Mouse (Mus musculus) mesoderm, embryonic 11.5 days (tissue): Measurements from ENCODE around the gene Mdm4.
"Not testable (repeated sequence)": the region's sequence is repeated elsewhere in the genome, so short reads cannot be mapped to it uniquely, and the experiment has no call there.

Experiments used
- DNase-seq: peaks from one replicate; pipeline ENCODE4 v3.0.0-alpha.2; 2012; ENCODE audit warnings: low read depth, low spot score

Mdm4 gene

DNA sequence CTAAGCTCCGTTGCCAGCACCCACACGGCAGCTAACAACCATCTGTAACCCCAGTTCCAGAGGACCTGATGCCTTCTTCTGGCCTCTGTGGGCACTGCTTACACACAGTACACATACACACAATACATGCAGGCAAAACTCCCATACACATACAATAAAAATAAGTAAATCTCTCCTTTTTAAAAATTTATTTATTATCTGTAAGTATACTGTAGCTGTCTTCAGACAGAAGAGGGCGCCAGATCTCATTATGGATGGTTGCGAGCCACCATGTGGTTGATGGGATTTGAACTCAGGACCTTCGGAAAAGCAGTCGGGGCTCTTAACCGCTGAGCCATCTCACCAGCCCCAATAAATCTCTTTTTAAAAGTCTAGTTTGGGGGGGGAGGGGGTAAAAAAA is 9.0 kb downstream of the Mdm4 start:
- no peak for DNase-seq

DNA sequence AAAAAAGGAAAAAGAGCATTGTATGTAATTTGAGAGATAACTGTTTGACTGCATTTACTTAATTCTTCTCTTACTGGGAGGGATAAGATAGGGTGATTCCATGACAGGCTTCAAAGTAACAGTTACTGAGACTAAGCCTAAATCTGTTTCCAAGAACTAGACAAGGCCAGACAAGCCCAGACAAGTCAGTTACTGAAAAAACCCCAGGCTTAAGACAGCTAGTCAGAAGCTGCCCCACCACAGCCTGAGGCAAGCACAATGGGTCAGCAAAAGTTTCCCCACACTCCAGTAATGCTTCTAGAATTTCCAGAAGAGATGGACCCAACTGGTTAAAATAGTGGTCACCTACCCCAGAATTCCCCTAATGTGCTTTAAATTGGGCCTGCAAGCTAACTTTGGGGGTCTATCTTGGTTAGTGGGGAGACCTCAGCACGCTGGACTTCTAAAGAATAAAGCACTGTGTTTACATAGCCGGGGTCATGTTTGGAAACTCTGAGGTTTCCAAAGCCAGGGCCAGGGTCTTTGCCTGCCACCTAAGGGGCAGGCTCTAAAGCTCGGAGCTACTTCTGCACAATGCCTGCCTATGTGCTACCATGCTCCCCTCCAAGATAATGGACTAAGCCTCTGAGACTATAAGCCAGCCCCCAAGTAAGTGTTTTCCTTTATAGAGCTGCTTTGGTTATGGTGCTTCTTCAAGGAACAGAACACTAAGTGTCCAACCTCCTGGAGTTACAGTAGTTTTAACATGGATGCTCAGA is 10.0 kb downstream of the Mdm4 start:
- DNase-seq: no peak

DNA sequence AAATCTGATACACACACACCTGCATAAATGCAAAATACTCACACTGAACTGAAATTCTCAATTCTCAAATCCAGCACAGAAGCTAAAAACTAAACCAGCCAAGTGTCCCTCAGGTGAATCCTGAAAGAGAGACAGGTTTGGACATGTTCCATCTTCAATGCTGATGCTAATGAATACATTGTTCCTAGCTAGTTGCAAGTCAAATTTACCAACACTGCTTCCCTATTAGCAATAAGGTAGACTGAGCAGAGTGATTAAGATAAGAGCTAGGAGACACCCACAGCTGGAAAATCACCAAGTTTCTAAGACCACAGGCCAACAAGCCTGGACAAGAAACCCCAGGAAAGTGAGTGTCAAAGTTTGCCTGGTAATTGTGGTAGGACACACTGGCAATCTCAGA is 11.0 kb downstream of the Mdm4 start:
- DNase-seq: no peak

DNA sequence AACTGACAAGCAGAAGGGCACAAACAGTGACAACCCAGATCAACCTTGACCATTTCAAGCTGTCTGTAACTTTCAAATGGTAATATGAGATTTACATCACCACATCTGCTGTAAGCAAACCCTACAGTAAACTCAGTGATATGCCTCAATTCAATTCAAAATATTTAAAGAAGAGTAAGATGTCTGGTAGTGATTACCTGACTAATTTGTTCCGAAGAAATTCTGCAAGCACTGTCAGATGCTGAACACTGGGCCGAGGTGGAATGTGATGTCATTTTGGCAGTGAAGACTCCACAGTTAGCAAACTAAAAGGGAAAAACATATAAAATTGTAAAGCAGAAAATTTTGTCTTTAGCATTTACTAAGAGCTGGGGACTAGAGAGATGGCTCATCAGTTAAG is 11.8 kb downstream of the Mdm4 start:
- no peak for DNase-seq

DNA sequence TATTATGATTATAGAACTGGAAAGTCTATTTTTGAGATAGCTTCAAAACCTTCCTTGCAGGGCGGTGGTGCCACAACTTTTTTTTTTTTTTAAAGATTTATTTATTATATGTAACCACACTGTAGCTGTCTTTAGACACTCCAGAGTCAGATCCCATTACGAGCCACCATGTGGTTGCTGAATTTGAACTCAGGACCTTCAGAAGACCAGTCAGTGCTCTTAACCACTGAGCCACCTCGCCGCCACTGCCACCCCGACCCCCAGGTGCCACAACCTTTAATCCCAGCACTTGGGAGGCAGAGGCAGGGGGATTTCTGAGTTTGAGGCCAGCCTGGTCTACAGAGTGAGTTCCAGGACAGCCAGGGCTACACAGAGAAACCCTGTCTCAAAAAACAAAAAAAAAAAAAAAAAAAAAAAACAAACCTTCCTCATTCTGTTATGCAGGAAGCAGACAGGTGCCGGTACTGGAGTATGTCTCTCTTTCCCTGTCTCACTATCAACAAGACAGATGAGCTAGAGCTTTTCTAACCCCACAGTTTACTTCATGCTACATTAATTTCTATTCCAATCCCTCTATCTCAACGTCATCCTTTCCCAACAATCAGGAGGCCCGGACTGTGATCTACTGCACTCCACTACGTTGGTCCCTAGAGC is 13.5 kb downstream of the Mdm4 start:
- no peak for DNase-seq

DNA sequence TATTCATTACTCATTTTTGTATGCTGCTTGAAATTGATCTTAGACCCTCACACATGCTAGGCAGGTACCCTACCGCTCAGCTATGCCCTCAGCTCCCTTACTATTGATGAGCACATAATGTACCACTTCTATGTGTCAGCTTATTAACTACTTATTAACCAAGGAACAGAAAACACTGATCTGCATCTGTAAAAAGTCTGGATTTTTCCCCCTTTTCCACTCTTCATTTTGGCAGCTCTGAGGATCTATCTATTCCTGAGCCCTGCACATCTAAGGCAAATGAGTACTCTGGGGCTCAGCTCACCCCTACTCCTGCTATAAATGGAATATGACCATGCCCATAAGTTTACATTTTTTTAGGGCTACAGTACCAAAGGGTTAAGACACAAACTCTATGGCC is 16.2 kb downstream of the Mdm4 start:
- DNase-seq: no peak

DNA sequence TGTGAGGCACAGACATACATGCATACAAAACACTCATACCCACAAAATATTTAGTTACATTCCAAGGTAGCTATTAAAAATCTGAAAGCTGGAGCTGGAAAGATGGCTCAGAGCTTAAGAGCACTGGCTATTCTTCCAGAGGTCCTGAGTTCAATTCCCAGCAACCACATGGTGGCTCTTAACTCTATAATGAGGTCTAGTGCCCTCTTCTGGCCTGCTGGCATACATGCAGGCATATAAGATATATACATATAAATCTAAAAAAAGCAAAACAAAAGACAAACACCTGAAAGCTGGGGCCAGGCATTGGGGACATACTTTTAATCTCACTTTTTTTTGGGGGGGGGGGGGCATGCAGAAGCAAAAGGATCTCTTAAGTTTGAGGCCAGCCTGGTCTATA is 17.0 kb downstream of the Mdm4 start:
- peak; percentile 12 for DNase-seq

DNA sequence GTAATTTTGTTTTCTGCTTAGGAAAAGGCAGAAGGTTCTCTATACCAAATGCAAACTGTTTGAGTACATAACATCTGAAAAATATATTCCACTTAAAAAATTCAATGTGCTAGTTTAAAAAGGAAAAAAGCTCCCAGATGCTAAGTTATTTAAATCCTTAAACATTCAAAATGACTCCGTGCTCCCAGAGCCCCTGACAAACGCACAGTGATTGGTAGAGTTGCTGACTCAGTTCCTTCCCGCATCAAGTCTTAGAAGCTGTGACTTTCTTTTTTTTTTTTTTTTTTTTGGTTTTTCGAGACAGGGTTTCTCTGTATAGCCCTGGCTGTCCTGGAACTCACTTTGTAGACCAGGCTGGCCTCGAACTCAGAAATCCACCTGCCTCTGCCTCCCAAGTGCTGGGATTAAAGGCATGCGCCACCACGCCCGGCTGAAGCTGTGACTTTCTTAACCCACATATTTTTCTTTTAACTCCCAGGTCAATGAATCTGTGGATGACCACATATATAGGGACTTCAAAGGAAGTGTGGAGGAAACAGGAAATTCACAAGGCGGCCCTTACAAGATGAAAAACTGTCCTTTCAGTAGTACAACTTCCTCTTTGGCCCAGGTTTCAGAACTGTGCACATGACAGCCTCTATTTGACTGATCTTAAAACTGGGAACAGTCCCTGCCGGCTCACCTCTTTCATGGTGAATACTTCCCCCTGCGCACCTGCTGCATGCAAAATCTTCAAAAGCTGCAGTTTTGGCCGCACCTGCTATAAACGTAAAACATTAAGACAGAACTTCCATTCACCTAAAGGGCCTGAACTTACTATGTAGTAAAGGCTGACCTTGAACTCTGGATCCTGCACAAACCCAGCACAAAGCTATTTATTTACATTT is 18.2 kb downstream of the Mdm4 start:
- no peak for DNase-seq

DNA sequence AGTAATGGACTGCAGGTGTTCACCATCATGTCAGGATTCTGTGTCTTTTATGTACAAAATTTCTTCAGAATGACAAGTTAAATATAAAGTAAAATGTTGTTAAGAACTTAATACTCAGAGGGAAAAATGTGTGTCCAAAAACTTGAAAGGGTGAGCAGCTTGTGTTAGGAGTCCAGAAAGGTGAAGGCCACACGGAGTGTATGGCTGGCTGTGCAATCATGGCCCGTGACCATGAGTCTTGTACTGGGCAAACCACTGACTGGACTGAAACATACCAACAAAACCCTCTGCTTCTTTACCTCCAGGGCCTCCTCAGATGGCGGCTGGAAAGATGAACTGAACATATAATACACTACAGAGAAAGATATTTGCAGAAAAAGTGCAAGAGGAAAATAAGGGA is 23.8 kb downstream of the Mdm4 start:
- DNase-seq: no peak

DNA sequence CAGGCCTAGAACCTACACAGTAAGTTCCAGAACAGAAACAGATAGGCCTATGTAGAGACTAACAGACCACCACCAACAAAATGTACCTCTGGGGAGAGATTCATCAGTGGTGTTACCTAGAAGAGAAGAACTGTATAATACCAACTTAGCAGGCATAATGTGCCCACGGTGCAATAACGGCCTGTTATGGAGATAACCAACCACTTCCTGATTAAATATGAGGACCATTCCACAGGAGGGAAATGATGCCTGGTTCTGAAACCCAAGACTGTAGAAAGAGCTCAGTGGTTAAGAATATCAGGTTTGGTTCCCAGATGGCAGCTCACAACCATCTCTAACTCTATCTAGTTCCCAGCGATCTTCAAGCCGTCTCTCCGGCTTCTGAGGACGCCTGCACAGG is 30.0 kb downstream of the Mdm4 start:
- no peak for DNase-seq

DNA sequence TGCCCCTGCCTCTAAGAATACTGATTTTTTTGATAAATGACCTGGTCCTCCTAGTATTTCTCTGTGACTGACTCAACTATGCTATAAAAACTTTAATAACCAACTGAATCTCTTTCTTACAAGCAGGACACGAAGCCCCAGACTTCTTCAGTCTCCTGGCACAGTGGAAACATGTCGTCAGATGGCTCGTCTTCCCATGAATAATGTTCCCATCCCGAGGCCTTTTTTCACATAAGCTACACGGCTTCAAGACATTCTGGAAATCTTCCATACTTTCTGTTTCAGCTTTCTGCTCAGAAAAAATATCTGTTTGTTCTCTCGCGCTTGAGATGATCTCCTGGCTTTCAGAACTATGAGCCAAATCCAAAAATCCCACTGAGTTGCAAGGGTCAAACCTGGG is 38.8 kb downstream of the Mdm4 start:
- no peak for DNase-seq

DNA sequence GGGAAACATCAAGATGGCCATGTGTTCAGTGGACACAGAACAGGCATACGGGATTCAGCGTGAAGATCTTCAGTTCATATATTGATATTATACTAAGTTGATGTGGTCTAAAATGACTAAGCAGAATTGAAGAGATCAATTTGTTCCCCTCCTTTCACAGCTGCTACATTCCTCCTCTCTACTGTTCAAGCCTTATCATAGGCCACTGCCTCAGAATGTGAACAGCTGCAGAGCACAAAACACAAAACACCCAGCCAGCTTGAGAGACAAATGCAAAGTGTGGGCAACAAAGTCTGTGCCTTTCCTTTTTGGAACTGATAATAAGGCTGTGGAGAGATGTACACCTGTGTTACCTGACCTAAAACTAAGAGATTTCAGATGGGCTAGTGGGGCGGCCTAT is 39.6 kb downstream of the Mdm4 start:
- DNase-seq: no peak

DNA sequence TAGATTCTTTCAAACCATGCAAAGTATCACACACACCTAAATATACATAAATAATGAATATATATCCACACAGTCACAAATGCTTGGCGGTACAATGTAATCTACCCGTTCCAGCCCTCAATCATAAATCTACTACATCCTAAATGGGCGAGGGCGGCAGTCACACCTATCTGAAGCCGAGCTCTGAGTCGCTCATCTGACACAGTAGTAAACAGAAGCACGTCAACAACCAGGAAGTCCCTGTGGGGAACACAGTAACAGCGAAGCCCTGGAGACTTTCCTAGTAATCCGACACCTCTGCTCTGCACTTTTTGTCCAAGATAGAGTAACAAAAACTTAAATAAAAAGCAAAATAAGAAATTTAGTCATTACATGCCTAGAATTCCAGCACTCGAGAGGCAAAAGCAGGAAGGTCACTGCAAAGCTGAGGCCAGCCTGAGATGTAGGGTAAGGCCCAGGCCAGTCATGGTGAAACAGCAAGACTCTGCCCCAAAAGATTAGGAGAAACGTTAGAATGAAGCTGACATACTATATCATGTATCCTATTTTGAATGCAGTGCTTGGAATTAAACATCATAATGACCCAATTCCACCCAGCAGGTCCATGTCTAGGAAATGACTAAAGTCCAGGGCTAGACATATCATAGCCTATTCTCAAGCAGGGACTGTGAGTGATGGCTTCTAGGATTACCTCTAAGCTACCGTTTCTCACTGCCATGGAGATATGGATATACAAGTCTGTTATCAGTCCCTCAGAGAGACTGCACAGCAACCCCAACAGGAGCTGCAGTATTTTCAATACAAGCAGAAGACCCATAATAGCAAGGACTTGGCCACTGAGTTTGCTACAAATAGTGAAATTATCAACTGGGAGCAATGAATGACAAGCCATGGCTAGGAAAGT is 41.6 kb downstream of the Mdm4 start:
- DNase-seq: not testable (repeated sequence)

DNA sequence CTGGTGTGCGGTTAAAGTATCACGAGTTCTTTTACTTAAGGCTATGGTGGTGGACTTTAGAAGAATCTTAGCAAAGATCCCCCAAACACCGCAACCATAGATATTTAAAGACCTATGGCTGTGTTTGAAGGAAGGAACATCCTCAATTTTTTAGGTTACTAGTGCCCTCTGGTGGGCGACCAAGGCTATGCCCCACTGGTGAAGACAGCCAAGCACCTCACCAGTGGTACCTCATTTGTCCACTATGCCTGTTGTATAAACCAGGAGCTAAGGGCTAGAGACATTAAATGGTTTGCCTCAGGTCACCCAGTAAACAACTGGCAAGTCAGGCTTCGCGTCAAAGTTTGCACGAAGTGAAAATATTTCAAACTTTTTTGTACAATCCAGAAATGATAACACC is 47.6 kb downstream of the Mdm4 start:
- peak; percentile 82 for DNase-seq

DNA sequence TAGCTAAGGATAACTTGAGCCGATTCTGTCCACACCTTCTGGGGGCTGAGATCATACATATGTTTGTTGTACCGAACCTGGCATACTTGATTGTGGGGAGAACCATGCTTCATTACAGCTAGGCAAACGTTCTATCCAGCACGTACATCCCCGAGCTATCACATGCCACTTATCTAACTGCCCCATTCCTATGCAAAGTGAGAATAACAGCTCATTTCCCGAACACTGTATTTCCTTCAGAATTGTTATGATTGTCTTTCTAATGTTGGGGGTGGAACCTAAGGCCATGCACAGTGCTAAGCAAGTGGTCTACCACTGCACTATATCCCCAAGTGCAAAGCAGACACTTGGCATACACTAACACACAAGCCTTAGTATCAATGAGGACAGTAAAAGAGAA is 49.1 kb downstream of the Mdm4 start:
- DNase-seq: no peak

DNA sequence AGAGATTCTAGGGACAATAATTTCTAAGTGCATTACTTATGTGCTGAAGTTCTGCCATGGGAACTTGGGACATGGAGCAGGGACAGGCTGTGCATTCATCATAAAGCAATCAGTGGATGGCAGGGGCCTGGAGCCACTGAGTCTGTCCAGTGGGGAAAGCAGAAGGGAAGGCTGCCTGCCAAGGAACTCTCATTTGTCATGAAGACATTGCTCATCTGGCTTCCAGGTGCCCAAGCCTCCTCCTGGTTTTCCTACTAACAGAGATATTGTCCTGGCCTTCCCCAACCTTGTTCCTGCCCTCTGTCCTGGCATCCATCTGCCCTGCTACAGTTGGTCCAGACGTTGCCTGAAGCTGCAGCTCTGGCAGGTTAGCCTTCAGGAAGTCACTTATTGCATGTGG is 53.0 kb downstream of the Mdm4 start:
- no peak for DNase-seq

DNA sequence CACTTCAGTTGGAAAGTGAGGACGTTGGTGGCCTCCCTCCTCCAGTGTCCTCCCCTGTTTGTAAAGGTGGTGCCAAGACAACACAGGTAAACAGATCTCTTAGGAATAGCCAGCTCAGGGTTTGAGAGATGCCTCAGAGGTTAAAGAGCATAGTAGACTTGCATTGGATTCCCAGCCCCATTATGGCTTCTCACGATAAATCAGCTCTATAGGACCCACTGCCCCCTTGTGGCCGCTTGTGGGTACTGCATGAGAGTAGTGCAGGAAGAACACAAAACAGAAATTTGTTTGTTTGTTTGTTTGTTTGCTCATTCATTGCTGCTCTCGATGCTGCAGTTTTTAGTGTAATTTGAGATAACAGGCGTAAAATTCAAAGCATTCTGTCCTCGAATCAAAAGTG is 61.7 kb downstream of the Mdm4 start:
- peak; percentile 54 for DNase-seq

DNA sequence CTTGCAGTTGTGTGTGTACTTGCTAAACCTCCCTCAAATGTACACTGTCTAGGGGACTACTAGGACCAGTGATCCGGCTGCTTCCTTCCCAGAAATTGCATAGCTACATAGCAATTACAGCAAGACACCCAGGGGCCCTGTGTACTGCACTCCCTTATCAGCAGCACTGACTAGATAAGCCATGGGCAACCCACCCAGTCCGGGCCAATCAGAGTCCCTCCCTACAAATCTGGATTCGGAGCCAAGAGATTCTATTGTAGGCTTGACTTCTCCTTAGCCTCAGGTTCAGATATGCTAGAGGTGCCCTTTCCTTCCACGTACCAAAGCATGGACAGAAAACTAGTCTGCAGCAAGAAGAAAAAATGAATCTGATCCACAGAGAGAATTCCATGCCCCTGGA is 65.7 kb downstream of the Mdm4 start:
- no peak for DNase-seq

DNA sequence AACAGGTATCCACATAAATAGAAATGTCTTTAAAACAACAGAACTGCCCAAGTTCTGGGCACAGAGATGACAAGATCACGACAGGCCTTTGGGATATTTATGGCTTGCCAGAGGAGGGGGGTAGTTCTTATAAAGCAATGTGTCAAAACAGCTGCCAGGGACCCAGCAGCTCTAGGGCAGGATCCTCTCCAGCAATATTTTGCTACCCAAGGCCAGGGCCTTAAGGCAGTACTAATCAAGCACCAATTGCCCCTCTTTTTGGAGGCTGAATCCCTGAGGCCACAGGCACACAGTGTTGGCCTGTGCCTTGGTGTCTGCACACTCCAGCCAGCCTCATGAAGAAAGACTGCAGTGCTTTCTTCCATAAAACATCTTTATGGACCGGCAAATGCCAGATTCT is 66.3 kb downstream of the Mdm4 start:
- DNase-seq: no peak

DNA sequence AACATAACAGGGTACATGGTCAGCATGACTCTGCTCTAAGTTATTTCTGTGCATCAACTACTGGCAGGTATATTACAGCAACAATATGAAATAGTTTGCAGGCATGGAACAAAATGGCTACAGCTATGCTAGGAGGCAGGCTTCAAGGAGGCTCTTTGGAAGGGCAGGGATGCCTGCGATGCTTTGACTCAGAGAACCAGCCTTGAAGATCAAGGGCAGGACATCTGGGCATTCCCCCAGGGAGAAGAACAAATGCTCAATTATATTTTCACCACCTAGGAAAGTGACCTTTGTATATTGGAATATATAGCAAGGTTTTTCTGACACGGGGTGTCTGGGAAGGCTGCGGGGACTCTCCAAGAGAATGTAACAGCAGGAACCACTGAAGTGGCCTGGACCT is 68.6 kb downstream of the Mdm4 start:
- DNase-seq: no peak

DNA sequence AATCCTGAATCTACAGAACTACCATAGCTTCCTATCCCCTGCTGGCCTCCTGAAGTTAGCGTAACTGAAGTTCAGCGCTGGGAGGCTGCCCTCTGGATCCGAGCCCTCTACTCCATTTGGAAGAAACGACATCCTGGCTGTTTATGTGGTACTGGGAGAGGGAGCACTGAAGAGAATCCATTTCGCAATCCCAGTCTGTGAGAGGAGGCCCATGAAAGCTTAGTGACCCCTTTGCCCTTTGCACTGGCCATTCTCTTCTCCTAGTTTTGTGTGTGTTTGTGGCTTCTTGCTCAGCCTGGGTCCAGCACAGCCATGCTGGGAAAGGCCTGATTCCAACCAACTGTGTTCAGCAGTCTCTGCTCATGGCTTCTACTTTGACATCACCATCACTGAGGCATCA is 73.6 kb downstream of the Mdm4 start:
- no peak for DNase-seq

DNA sequence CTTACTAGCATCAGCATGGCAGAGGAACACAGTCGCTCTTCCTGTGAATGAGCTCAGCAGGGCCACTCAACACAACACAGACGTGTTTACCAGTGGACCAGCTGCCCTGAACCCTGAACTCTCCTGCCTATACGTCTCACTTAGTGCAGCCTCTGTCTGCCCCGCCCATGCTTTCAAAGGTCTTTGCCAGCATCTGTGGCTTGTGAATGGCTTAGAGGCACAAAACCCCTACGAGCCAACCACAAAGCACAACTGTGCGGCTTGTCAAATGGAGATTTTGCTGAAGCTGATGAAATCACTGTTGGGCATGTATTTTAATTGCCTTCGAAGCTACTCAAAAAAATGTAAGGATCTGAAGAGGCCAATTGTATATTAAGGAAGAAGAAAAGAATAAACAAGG is 82.5 kb downstream of the Mdm4 start:
- no peak for DNase-seq
